ENCODE assay signal across 12 mouse cellular contexts in genomic region chr12:29644091-29644490, GRCm38 (mm10).
"Had no signal": no experiment of that assay in that cellular context is flagged by ENCODE, and none has a peak within 500 bp of the region (broad histone marks: within the 10 kb centered on the region; RNA-seq: fewer than 3 reads in every experiment).

No protein-coding gene starts in this region.

- H3K9me3 ChIP-seq: limb, embryonic 13.5 days; midbrain, embryonic 13.5 days; neural tube, embryonic 12.5 days had no signal

- H3K27ac ChIP-seq: kidney, postnatal 0 days; limb, embryonic 13.5 days; liver, embryonic 14.5 days; neural tube, embryonic 12.5 days; stomach, postnatal 0 days had no signal

- H3K27me3 ChIP-seq: midbrain, embryonic 13.5 days; neural tube, embryonic 12.5 days had no signal

- DNase-seq: kidney, adult 9 months; kidney, postnatal 36 days; left cerebral cortex, postnatal 4 days; lung, adult 18-20 months; thymus, postnatal 4 days had no signal

- H3K4me2 ChIP-seq: limb, embryonic 13.5 days; midbrain, embryonic 13.5 days; neural tube, embryonic 12.5 days had no signal

- ATAC-seq: midbrain, embryonic 13.5 days had no signal

- H3K9ac ChIP-seq: limb, embryonic 13.5 days; liver, embryonic 14.5 days; midbrain, embryonic 13.5 days; neural tube, embryonic 12.5 days had no signal

- H3K36me3 ChIP-seq: limb, embryonic 13.5 days; neural tube, embryonic 12.5 days had no signal

- H3K4me3 ChIP-seq: limb, embryonic 13.5 days; midbrain, embryonic 13.5 days; myocyte; neural tube, embryonic 12.5 days had no signal
